Mouse (Mus musculus) heart, postnatal 0 days (tissue): ENCODE measurements around the gene Pten. TPM values are rescaled to one million over a fixed set of nuclear protein-coding genes. Genes with fewer than 3 reads are reported as not detected.

ENCODE experiments used
- ATAC-seq: fragments of 200-750 bp; cut with Nextera tagmentation; 2 replicates; pipeline ENCODE4 v1.8.0; 2017; ENCODE audit warnings: low read depth, moderate number of reproducible peaks, moderate library complexity; ENCODE audit not compliant: insufficient read depth
- DNase-seq: peaks from one replicate; pipeline ENCODE4 v3.0.0-alpha.2; 2016; ENCODE audit warnings: low spot score
- H3K27ac ChIP-seq: fragments of 300-500 bp; sonication (generic); 2 replicates; pipeline ENCODE4 v1.5.1; 2014; ENCODE audit warnings: low read depth, mild to moderate bottlenecking
- H3K27me3 ChIP-seq: fragments of 300-500 bp; sonication (generic); 2 replicates; pipeline ENCODE4 v1.6.1; 2014; ENCODE audit warnings: low read length, mixed read lengths; ENCODE audit not compliant: control insufficient read depth, insufficient read depth
- H3K36me3 ChIP-seq: fragments of 300-500 bp; sonication (generic); replicated peaks from 2 replicates; pipeline ENCODE4 v1.6.1; 2014; ENCODE audit warnings: low read length, mixed read lengths; ENCODE audit not compliant: control insufficient read depth, insufficient read depth
- H3K4me1 ChIP-seq: fragments of 300-500 bp; sonication (generic); 2 replicates; pipeline ENCODE4 v1.6.1; 2014; ENCODE audit warnings: antibody characterized with exemption; ENCODE audit not compliant: control insufficient read depth, insufficient read depth
- H3K4me2 ChIP-seq: fragments of 300-500 bp; sonication (generic); 2 replicates; pipeline ENCODE4 v1.6.1; 2014; ENCODE audit warnings: low read depth, mild to moderate bottlenecking, low read length, moderate library complexity
- H3K4me3 ChIP-seq: fragments of 300-500 bp; sonication (generic); 2 replicates; pipeline ENCODE4 v1.5.1; 2014; ENCODE audit warnings: low read depth, low read length
- H3K9ac ChIP-seq: fragments of 300-500 bp; sonication (generic); replicated peaks from 2 replicates; pipeline ENCODE4 v1.6.1; 2014; ENCODE audit warnings: low read depth, low read length, mixed read lengths
- H3K9me3 ChIP-seq: fragments of 300-500 bp; sonication (generic); replicated peaks from 2 replicates; pipeline ENCODE4 v1.6.1; 2016; ENCODE audit warnings: low read length; ENCODE audit not compliant: control insufficient read depth
- CTCF ChIP-seq: IDR thresholded peaks from 2 replicates; pipeline ENCODE4 v1.5.1; 2016; ENCODE audit warnings: antibody characterized with exemption, control low read depth, low read depth
- EP300 ChIP-seq: IDR thresholded peaks from 2 replicates; pipeline ENCODE4 v1.6.1; 2016; ENCODE audit warnings: antibody characterized with exemption, low read depth
- WGBS: fragments of 180-500 bp; shearing (Covaris S2); extraction: QIAGEN DNeasy Blood & Tissue Kit; methylation state at CpG from one replicate; pipeline ENCODE4 v1.1.7; 2014; 5-methylcytosine and 5-hydroxymethylcytosine counted together
- polyA plus RNA-seq: library from polyadenylated mRNA; unstranded; fragments of >200 nt; fragmentation: Nextera tagmentation; extraction: Ambion mirVana; gene quantifications from 2 replicates; pipeline ENCODE4 v1.2.1, GENCODE M21; 2015
- total RNA-seq: library from RNA; depleted of rRNA; stranded (reverse); fragments of >200 nt; gene quantifications from 2 replicates; pipeline ENCODE4 v1.2.3, GENCODE M21; 2014; ENCODE audit warnings: low replicate concordance; rRNA removed

Pten gene
- total and polyA plus RNA-seq, 2 experiments from 2014 or later: 5.0 to 34.0 TPM

GRCm38 (mm10) chr19:32869053-32869680 lies 111.9 kb downstream of the Pten start:
- no peak for ATAC-seq
- 0 out of 2 replicates have a peak overlapping the region, but pooled peaks have one; percentile 12 for H3K4me2 ChIP-seq
- no peak overlapping the region for H3K27ac ChIP-seq
- H3K4me3 ChIP-seq: no peak overlapping the region
- no peaks in the 10 kb centered on the region for H3K27me3 ChIP-seq
- 22% methylated on average over 10 of the region's 10 CpGs for WGBS
- 0 out of 2 replicates have a peak, but pooled peaks cover 12% of the 10 kb centered on the region for H3K4me1 ChIP-seq
- peak; percentile 22 for DNase-seq
- H3K9me3 ChIP-seq: no peaks in the 10 kb centered on the region
- H3K9ac ChIP-seq: no peak overlapping the region
- H3K36me3 ChIP-seq: no peaks in the 10 kb centered on the region
- no peak for TF ChIP-seq CTCF
- no peak for TF ChIP-seq EP300

DNA sequence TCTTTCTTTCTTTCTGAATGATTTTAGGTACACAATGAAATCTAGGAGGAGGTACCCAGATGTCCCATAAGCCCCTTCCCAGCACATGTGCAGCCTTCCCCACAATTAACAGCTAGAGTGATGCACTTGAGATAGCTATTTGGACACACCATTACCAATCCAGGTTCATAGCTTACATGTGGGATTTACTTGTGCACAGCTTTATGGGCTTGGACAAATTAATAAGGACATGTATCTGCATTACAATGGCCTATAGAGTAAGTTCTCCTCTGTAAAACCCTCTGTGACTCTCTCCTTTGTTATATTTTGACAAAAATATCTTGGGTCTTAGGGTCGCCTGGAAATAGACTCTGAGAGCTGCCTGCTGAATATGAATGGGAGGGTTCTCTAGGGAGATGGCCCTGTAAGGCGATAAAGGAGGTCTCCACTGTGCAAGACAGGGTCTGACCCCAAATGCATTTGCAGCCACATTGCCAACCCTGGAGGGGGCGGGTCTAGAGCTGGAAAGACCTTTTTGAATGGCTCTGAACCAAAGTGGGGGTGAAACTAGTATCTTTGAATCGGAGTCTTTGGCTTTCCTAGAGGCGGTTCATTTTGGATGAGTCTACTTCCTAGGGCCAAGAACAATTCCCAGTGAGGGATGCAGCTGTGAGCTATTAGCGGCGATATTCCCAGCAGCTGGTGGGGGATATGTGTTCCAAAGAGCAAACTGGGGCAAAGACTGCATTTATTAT lies 116.8 kb downstream of the Pten start:
- H3K36me3 ChIP-seq: no peaks in the 10 kb centered on the region
- 0 out of 2 replicates have a peak, but pooled peaks cover 3% of the 10 kb centered on the region for H3K4me1 ChIP-seq
- peak; percentile 5 for DNase-seq
- H3K27ac ChIP-seq: no peak overlapping the region
- no peaks in the 10 kb centered on the region for H3K27me3 ChIP-seq
- H3K9me3 ChIP-seq: no peaks in the 10 kb centered on the region
- ATAC-seq: no peak
- H3K9ac ChIP-seq: no peak overlapping the region
- no peak overlapping the region for H3K4me3 ChIP-seq
- no peak for TF ChIP-seq CTCF
- no peak for TF ChIP-seq EP300
- no peak overlapping the region for H3K4me2 ChIP-seq
- WGBS: 61% methylated on average over 7 of the region's 7 CpGs

Other genes with a start within 250 kb of the Pten start
- 5.3 and 9.0 TPM in 2 replicates for gene Papss2, start 161.7 kb upstream of the Pten start, total RNA-seq
- gene Papss2, start 161.7 kb upstream of the Pten start, polyA plus RNA-seq: 1.5 and 2.0 TPM in 2 replicates
- gene Atad1, start 17.7 kb upstream of the Pten start, total RNA-seq: 107 and 138 TPM in 2 replicates
- 55.5 and 61.5 TPM in 2 replicates for gene Atad1, start 17.7 kb upstream of the Pten start, polyA plus RNA-seq